Mouse (Mus musculus) CH12F3 (cell line): ENCODE measurements around the gene Nomo1.

Experiments
- in situ Hi-C: fragments of 300-500 bp; cut with MboI; formaldehyde crosslinking; loops from 2 replicates; pipeline ENCODE4 v1.14.3; 2020; ENCODE audit warnings: low sequenced_read_pairs

Gene Nomo1

GRCm38 (mm10) chr7:46099682-46100081, 66.2 kb downstream of the Nomo1 start:
- in situ Hi-C loops = loop anchor here (10.0 kb wide), 1 partner anchor 95 kb away; no protein-coding TSS in a partner anchor

DNA sequence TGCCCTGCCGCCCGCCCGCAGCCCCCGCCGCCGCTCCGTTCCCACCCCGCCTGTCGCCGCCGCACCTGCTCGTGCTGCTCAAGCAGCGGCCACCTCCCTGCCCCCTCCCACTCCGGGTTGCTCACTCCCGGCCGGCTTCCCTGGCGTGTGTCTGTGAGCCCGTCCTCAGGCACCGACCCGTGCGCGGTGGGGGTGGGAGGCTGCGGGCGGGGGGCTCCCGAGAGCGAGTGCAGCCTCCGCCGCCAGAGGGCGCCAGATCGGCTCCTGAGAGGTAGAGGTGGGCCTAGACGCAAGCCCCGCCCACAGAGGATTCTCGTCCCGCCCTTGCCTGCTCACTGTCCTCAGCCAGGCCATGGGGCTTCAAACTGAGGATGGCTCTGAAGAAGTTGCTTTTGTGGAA, 67.1 kb downstream of the Nomo1 start, which contains the start of gene Kcnj11:
Kcnj11 (minus strand) TSS at position 202 of the 400 bp plus-strand sequence.
- in situ Hi-C loops = no loop called here

GRCm38 (mm10) chr7:46103075-46103591, 69.6 kb downstream of the Nomo1 start:
- in situ Hi-C loops = no loop called here

DNA sequence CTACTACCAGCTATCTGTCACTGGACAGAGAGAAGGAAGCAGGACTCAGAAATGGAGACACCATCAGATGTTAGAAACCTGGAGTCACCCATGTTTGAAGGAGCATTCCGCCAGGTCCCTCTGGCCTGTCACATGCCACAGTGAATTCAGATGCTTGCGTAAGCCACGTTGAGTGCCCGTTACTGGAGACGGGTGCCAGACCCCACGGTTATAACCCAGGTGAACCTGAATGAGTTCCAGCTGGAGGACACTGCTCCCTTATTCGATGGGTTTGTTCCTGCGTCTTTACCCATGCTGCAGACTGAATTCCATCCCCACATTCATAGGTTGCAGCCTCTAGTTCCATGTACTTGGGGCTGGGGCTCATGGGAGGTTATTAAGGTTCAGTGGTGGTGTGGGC, 70.3 kb downstream of the Nomo1 start:
- in situ Hi-C loops = no loop called here

- in situ Hi-C loops = no loop called here
Observed at GRCm38 (mm10) chr7:46104256-46104915, 70.9 kb downstream of the Nomo1 start.

- in situ Hi-C loops = no loop called here
Observed at GRCm38 (mm10) chr7:46105484-46105883, 72.0 kb downstream of the Nomo1 start.

DNA sequence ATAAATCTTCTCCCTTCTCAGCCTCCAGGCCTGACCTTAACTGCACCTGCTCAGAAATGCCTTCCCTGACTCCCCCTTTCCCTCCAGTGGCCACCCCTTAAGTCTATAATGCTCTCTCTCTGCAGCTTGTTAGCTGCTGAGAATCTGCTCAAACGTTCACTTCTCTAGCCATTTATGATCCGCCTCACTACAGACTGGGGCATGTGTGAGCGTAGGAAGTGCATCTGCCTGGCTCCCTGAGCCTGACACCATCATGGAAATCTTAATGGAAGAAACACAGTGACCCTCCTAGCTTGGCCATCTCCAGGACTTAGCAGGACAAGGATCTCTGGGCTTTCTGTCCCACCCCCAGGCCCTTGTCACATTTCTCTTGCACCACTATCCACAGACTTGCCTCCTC, 76.6 kb downstream of the Nomo1 start:
- in situ Hi-C loops = no loop called here

- in situ Hi-C loops = no loop called here
Observed at GRCm38 (mm10) chr7:46111212-46111817, 77.8 kb downstream of the Nomo1 start.

DNA sequence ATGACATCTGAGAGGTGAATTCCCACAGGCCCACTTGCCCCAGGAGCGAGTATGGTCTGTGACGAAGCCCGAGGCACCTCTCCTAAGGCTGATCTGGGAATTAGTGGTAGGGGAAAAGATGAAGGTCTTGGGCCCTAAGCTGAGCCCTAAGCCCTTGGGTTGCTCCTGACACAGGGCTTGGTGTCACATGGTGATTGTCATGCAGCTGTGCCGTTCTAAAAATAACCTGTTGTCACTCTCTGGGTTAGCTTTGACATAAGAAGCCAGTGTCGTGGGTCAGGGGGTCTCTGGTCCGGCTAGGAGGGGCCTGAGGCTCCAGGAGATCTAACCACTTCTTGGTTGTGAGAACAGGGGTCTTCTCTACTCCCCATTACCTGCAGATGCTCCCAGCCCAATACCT, 78.4 kb downstream of the Nomo1 start:
- in situ Hi-C loops = no loop called here

- in situ Hi-C loops = no loop called here
Observed at GRCm38 (mm10) chr7:46113435-46113834, 79.9 kb downstream of the Nomo1 start.

- in situ Hi-C loops = no loop called here
Observed at GRCm38 (mm10) chr7:46116118-46116581, 82.7 kb downstream of the Nomo1 start.

DNA sequence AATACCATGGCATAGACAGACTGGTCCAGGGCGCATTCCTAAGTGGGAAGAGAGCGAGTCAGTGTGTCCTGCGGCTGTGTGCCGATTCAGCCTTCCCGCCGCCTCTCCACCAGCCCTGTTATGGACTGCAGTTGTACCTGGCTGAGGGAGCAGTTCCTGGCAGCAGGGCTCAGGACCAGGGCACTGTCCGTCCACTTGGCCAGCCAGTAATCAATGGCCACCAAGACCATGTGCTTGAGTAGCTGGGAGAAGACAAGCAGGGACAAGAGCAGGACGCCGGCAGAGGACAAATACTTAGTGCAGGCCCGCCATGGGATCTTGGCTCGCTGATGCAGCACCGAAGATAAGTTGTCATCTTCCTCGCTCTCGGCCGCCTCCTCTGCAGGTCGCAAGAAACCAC, 83.5 kb downstream of the Nomo1 start:
- in situ Hi-C loops = no loop called here

DNA sequence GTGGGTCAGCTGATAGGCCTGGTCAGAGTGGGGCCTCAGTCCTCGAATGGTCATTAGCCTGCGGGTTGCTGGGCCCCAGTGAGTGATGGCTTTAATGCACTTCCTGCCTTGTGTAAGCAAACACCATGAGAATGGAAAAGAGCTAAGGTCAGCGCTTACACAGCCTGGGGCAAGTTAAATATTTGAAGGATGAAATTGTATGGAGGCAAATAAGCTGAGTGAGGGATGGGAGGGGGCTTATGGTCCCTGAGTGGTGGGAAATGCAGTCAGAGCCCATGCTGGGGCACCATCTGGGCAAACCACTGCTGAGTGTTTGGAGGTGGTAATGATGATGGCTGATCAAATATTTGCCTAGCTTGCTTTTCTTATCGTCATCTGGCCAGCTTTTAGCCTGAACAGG, 89.5 kb downstream of the Nomo1 start:
- in situ Hi-C loops = no loop called here

- in situ Hi-C loops = no loop called here
Observed at GRCm38 (mm10) chr7:46124460-46124859, 91.0 kb downstream of the Nomo1 start.

DNA sequence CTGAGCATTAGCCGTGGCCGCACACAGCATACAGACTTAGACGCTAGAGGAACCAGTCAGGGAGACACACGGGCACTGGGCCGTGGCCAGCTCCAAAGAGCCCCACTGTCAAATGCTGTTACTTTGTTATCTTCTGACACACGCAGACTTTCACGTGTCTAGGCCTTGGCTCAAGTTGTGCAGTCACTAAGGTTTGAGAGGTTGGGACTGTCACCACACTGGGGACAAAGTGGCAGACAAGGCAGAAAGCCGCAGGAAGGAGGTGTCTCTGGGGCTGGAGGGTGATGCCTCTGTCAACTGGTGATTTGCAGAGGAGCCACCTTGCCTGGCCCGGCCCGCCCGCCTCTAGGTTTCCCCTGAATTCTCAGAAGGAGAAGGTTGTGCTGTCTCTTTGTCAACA, 91.8 kb downstream of the Nomo1 start:
- in situ Hi-C loops = no loop called here

- in situ Hi-C loops = no loop called here
Observed at GRCm38 (mm10) chr7:46128196-46128595, 94.7 kb downstream of the Nomo1 start.

DNA sequence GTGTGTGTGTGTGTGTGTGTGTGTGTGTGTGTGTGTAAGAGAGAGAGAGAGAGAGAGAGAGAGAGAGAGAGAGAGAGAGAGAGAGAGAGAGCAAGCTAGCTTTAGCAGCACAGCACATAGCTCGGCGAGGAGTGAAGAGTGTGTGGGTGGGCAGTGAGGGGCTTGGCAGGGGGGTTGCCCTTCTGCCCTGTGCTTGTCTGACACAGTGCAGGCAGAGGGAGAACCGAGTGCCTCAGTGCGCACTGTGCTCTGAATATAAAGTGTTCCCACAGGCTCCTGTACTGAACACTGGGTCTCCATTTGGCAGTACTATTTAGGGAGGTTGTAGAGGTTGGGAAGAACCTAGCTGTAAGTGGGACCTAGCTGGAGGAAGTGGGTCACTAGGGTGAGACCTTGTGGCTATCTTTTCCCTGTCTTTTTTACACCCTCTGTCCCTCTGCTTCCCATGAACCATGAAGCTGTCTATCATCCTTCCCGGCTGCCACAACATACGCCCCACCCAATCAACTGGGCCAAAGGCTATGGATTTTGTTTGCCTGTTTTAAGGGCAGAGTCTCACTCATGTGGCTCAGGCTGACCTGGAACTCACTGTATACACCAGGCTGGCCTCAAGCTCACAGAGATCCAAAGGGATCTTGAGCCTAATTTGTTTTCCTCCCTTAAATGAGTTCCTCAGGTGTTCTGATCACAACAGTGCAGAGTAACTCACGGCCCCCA, 96.1 kb downstream of the Nomo1 start:
- in situ Hi-C loops = no loop called here

DNA sequence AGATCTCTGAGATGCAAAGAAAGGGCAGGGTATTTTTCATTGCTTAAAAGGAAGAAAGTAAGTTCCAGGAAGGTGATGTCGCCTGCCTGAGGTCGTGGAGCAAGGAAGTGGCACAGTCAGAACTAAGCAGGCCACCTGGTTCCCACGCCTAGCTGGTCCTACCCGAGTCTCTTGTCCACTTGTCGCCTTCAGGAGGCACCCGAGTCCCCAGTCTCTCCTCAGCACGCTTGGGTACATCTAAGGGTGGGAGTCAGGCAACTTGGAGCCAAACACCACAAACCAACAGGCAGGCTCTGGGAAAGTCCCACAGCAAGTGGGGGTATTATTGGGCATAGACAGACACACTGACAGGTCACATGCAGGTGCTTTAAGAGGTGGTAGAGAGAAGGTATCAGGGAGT, 97.2 kb downstream of the Nomo1 start:
- in situ Hi-C loops = no loop called here

DNA sequence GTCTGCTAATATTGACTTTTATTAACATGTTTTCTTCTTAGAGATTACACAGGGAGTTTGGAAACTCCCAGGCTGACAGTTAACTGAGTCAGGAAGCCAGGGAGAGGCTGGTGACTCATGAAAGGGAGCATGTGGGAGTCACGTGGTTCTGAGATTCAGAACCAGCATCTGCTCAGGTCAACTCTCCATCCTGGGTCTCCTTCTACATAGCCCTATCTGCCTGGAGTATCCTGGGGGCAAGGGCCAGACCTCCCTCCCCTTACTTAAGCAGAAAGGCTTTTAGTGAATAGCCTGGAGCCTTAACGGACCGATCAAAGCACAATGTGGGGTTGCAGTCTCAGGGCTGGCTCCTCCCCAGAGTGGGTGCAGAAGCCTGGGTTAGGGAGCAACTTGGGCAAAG, 97.8 kb downstream of the Nomo1 start:
- in situ Hi-C loops = no loop called here

- in situ Hi-C loops = no loop called here
Observed at GRCm38 (mm10) chr7:46131806-46132205, 98.3 kb downstream of the Nomo1 start.

GRCm38 (mm10) chr7:46132229-46132628, 98.7 kb downstream of the Nomo1 start:
- in situ Hi-C loops = no loop called here
